Mouse (Mus musculus) cortical plate, adult 2 months (tissue): Measurements from ENCODE around the gene Slc46a2.

ENCODE experiments used
- CTCF ChIP-seq: fragments of 200-500 bp; IDR thresholded peaks from 2 replicates; pipeline ENCODE4 v1.5.1; 2011; ENCODE audit warnings: mild to moderate bottlenecking, control low read depth, low read length; ENCODE audit not compliant: insufficient read depth; ENCODE audit errors: extremely low read depth
- POLR2A ChIP-seq: fragments of 200-500 bp; IDR thresholded peaks from 2 replicates; pipeline ENCODE4 v1.6.1; 2011; ENCODE audit warnings: mild to moderate bottlenecking, low read length, control low read depth; ENCODE audit not compliant: insufficient read depth; ENCODE audit errors: extremely low read depth

DNA sequence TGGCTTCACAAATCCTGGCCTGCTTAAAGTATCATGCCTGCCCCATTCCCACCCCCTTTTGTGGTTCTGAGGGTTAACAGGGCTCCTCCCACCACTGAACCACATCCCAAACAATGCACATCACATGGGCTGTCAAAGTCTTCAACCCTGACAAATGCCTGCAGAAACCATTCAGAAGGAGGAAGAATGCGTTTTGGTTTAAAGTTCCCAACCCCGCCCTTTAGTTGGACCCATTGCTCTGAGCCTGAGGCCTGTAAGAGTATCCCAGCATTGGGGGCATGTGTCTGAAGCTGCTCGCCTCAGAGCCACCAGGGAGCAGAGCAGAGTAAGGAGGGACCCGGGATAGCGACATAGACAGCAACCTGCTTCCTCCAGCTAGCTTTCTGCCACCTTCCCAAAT, 41.0 kb downstream of the Slc46a2 start:
- no peak for TF ChIP-seq CTCF
- no peak for TF ChIP-seq POLR2A
